Mouse (Mus musculus): ENCODE data around the gene Dip2c. TPM values are rescaled to one million over a fixed set of nuclear protein-coding genes. Genes with fewer than 3 reads are reported as not detected.

Dip2c gene
- polyA plus RNA-seq, 1 experiment = 24.8 TPM

GRCm38 (mm10) chr13:9426779-9427178 is 150.5 kb downstream of the Dip2c start:
- Histone ChIP-seq H3K27ac (ENCODE audit: insufficient read depth, low read length) (no peak overlapping the region), H3K4me3 (ENCODE audit: insufficient read depth, low read length) (no peak overlapping the region), H3K4me1 (ENCODE audit: control insufficient read depth, insufficient read depth, low read length) (peaks cover 5% of the 10 kb centered on the region)
- TF ChIP-seq POLR2A (IDR thresholded peaks at IDR 0.05; ENCODE audit: extremely low read depth, insufficient read depth, low read length) (no peak), CTCF (IDR thresholded peaks at IDR 0.05; ENCODE audit: extremely low read depth, insufficient read depth, low read length) (no peak)

DNA sequence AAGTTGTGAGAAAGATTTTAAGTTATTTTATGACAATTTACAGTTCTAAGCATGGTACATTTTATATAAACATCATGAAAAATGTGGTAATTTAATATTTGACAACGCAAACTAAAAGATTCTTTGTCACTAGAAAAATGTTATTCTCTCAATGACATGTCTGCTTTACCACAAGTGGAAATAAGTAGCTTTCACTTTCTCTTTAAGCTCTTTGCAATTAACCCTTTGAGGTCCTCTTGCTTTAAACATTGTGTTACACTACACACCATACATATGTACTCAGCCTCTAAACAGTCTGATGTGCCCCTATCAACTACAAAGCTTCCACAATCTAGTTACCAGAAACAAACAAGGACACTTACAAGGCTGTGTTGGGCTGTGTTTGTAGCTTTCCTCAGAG is 153.6 kb downstream of the Dip2c start:
- no peak for TF ChIP-seq POLR2A (IDR thresholded peaks at IDR 0.05; ENCODE audit: extremely low read depth, insufficient read depth, low read length)
- TF ChIP-seq CTCF (IDR thresholded peaks at IDR 0.05; ENCODE audit: extremely low read depth, insufficient read depth, low read length) = no peak
- H3K4me3 ChIP-seq (ENCODE audit: insufficient read depth, low read length) = no peak overlapping the region
- peaks cover 4% of the 10 kb centered on the region for H3K4me1 ChIP-seq (ENCODE audit: control insufficient read depth, insufficient read depth, low read length)
- H3K27ac ChIP-seq (ENCODE audit: insufficient read depth, low read length) = no peak overlapping the region

DNA sequence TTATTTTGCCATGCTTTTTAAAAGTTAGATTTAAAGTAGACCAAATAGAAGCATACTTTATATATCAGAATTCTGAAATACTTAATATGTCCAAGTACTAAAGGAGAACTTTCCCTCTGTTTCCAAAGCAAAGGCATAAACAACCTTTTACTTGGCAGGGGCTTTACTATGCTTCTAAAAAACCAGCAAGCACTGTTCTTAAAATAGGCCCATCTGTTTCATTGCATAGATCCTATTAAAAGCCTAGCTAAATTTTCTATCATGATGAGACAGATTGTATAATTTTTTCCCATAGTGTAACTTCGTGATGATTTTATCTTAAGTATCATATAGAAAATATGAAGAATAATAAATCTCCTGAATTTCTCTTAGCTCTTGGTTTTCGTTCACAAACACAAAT is 154.4 kb downstream of the Dip2c start:
- no peak overlapping the region for H3K27ac ChIP-seq (ENCODE audit: insufficient read depth, low read length)
- TF ChIP-seq CTCF (IDR thresholded peaks at IDR 0.05; ENCODE audit: extremely low read depth, insufficient read depth, low read length) (no peak), POLR2A (IDR thresholded peaks at IDR 0.05; ENCODE audit: extremely low read depth, insufficient read depth, low read length) (no peak)
- no peak overlapping the region for H3K4me3 ChIP-seq (ENCODE audit: insufficient read depth, low read length)
- H3K4me1 ChIP-seq (ENCODE audit: control insufficient read depth, insufficient read depth, low read length) = peaks cover 4% of the 10 kb centered on the region

DNA sequence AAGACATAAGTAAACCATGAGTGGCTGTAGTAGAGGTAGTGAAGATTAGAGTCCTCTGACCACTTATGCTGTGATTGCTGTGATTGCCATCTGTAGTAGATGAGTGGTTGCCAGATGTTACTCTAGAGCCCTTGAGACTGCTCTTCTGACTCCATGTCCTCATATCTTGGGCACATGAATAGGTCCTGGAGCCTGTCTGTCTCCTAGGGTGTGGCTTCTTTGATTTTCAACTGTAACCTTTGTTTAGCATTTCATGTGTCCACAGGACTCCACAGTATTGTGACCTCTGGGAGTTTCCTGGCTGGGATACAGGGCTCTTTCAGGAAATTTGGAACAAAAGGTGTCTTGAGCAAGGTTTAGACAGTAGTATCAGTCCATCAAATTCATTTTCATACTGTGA is 155.1 kb downstream of the Dip2c start:
- no peak for TF ChIP-seq CTCF (IDR thresholded peaks at IDR 0.05; ENCODE audit: extremely low read depth, insufficient read depth, low read length)
- no peak for TF ChIP-seq POLR2A (IDR thresholded peaks at IDR 0.05; ENCODE audit: extremely low read depth, insufficient read depth, low read length)
- Histone ChIP-seq H3K4me3 (ENCODE audit: insufficient read depth, low read length) (no peak overlapping the region), H3K27ac (ENCODE audit: insufficient read depth, low read length) (no peak overlapping the region), H3K4me1 (ENCODE audit: control insufficient read depth, insufficient read depth, low read length) (peaks cover 4% of the 10 kb centered on the region)

DNA sequence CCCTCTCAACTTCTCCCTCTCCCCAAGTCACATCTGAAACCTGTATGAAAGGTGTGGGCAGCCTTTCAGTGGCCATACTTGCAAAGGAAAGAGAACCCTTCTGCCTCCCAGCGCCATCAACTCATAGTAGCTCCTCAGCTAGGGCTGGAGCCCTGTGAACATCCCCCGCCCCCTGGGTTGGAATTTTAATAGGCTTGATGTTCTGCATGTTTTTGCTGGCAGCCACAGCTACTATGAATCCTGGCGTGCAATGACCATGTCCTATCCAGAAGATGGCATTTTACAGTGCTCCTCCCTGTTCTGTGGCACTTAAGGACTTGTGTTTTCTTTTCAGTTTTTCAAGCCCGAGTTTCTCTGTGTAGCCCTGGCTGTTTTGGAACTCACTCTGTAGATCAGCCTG is 166.7 kb downstream of the Dip2c start:
- TF ChIP-seq POLR2A (IDR thresholded peaks at IDR 0.05; ENCODE audit: extremely low read depth, insufficient read depth, low read length) (no peak), CTCF (IDR thresholded peaks at IDR 0.05; ENCODE audit: extremely low read depth, insufficient read depth, low read length) (no peak)
- Histone ChIP-seq H3K4me1 (ENCODE audit: control insufficient read depth, insufficient read depth, low read length) (peaks cover 2% of the 10 kb centered on the region; the same call in 1 of the 2 replicates), H3K27ac (ENCODE audit: insufficient read depth, low read length) (no peak overlapping the region), H3K4me3 (ENCODE audit: insufficient read depth, low read length) (no peak overlapping the region)

DNA sequence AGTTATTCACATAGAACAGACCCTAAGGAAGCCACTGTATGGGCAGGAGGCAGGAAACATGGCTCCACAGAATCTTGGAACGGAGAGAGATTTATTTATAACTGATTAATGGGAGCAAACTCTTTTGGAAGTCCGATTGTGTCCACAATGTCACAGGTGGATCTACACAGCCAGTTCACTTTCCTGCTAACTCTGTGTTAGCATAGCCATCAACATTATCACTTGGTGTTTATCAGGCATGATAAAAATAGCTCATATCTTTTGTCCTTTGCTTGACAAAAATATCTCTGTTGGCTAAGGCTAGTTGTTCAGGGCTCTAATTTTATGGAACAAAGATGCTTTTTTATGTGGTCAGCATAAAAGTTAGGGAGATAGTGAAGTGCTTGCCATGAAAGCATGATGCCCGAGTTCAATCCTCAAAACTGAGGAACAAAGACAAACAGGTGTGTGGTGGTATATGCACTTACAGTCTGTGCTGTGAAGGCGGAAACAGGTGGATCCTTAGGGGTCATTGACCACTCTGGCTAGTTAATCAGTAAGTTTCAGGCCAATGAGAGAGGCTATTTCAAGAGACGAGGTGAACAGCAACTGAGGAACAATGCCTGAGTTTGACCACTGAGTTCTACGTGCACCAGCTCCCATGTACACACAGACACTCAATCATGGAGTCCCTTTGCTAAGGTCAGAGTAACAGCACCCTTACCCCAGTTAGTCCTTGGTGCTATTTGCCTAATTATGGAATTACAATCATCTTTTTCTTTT is 169.4 kb downstream of the Dip2c start:
- no peak overlapping the region for H3K4me3 ChIP-seq (ENCODE audit: insufficient read depth, low read length)
- no peak for TF ChIP-seq POLR2A (IDR thresholded peaks at IDR 0.05; ENCODE audit: extremely low read depth, insufficient read depth, low read length)

GRCm38 (mm10) chr13:9446448-9447115 is 170.3 kb downstream of the Dip2c start:
- peaks cover 7% of the 10 kb centered on the region; the same call in 1 of the 2 replicates for H3K4me1 ChIP-seq (ENCODE audit: control insufficient read depth, insufficient read depth, low read length)
- no peak overlapping the region for H3K4me3 ChIP-seq (ENCODE audit: insufficient read depth, low read length)
- H3K27ac ChIP-seq (ENCODE audit: insufficient read depth, low read length) = no peak overlapping the region
- TF ChIP-seq CTCF (IDR thresholded peaks at IDR 0.05; ENCODE audit: extremely low read depth, insufficient read depth, low read length) (no peak), POLR2A (IDR thresholded peaks at IDR 0.05; ENCODE audit: extremely low read depth, insufficient read depth, low read length) (no peak)

More for the DNA sequence above, 169.4 kb downstream of the Dip2c start:
- Histone ChIP-seq H3K4me1 (ENCODE audit: control insufficient read depth, insufficient read depth, low read length) (peaks cover 7% of the 10 kb centered on the region; the same call in 1 of the 2 replicates), H3K27ac (ENCODE audit: insufficient read depth, low read length) (no peak overlapping the region)

DNA sequence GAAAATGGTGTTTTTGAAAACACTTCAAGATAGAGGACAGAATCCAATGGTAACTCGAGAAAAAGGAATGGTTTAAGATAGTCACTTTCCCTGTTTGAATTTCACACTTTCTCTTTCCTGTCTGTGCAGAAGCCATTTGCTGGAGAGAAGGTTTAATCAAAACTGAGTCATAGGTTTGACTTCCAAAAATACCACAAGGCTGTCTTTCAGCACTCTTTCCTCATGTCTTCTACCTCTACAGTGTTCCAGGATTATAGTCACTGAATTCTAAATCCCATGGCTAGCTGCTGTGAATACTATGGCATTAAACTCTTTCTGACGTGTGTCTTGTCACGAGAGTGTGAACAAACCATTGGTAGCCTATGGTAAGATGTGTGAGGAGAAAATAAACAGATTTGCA is 173.9 kb downstream of the Dip2c start:
- TF ChIP-seq CTCF (IDR thresholded peaks at IDR 0.05; ENCODE audit: extremely low read depth, insufficient read depth, low read length) (no peak), POLR2A (IDR thresholded peaks at IDR 0.05; ENCODE audit: extremely low read depth, insufficient read depth, low read length) (no peak)

DNA sequence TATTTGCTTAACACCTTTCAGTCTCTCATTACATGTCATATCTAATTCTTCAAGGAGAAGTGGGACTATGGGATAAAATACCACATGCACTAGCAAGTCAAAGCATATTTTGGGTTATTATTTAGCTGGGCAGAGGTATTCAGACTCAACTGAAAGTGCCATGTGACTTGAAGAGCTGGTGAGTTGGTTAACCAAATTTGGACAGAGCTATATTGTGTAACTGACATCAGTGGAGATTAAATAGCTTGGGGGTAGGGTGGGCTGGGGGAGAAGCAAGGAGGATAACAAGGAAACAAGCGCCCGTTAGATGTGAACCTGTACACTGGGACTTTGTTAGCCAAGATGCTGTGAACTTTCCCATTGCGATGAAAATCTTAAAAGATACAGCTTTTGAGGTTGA is 175.6 kb downstream of the Dip2c start:
- Histone ChIP-seq H3K27ac (ENCODE audit: insufficient read depth, low read length) (no peak overlapping the region), H3K4me3 (ENCODE audit: insufficient read depth, low read length) (no peak overlapping the region), H3K4me1 (ENCODE audit: control insufficient read depth, insufficient read depth, low read length) (peaks cover 8% of the 10 kb centered on the region)
- TF ChIP-seq CTCF (IDR thresholded peaks at IDR 0.05; ENCODE audit: extremely low read depth, insufficient read depth, low read length) (no peak), POLR2A (IDR thresholded peaks at IDR 0.05; ENCODE audit: extremely low read depth, insufficient read depth, low read length) (no peak)

More for the DNA sequence above, 173.9 kb downstream of the Dip2c start:
- no peak overlapping the region for H3K4me3 ChIP-seq (ENCODE audit: insufficient read depth, low read length)
- H3K4me1 ChIP-seq (ENCODE audit: control insufficient read depth, insufficient read depth, low read length) = peaks cover 9% of the 10 kb centered on the region
- H3K27ac ChIP-seq (ENCODE audit: insufficient read depth, low read length) = no peak overlapping the region

Measured in cortical plate, adult 2 months (tissue).